Mouse (Mus musculus): ENCODE measurements at regions not wholly inside any gene's neighbourhood (a gene's known extent, or its start where the extent isn't known, plus 50 kb on each side); places are given as distances from the start of the nearest gene placed in this dataset.

- peak in 1 of 2 experiments; percentile 6 for DNase-seq (ENCODE audit: low spot score in 2 of 2)
Observed at GRCm38 (mm10) chr7:136433699-136434098, 460.7 kb upstream of the Mgmt start.

- no peak for DNase-seq (ENCODE audit: low spot score in 2 of 2)
Observed at GRCm38 (mm10) chr7:136434510-136434909, 459.9 kb upstream of the Mgmt start.

GRCm38 (mm10) chr7:136443436-136443835 is 451.0 kb upstream of the Mgmt start:
- DNase-seq (ENCODE audit: low spot score in 2 of 2) = no peak

- DNase-seq (ENCODE audit: low spot score in 2 of 2) = no peak
Observed at GRCm38 (mm10) chr7:136445091-136445490, 449.3 kb upstream of the Mgmt start.

GRCm38 (mm10) chr7:136449286-136449685 is 445.1 kb upstream of the Mgmt start:
- no peak for DNase-seq (ENCODE audit: low spot score in 2 of 2)

- no peak for DNase-seq (ENCODE audit: low spot score in 2 of 2)
Observed at GRCm38 (mm10) chr7:136451672-136452361, 442.6 kb upstream of the Mgmt start.

- DNase-seq (ENCODE audit: low spot score in 2 of 2) = no peak
Observed at GRCm38 (mm10) chr7:136452561-136452960, 441.9 kb upstream of the Mgmt start.

GRCm38 (mm10) chr7:136457171-136457570 is 437.2 kb upstream of the Mgmt start:
- DNase-seq (ENCODE audit: low spot score in 2 of 2) = no peak

GRCm38 (mm10) chr7:136457867-136458448 is 436.5 kb upstream of the Mgmt start:
- no peak for DNase-seq (ENCODE audit: low spot score in 2 of 2)

GRCm38 (mm10) chr7:136477135-136477534 is 417.3 kb upstream of the Mgmt start:
- DNase-seq (ENCODE audit: low spot score in 2 of 2) = no peak

- no peak for DNase-seq (ENCODE audit: low spot score in 2 of 2)
Observed at GRCm38 (mm10) chr7:136480641-136481202, 413.7 kb upstream of the Mgmt start.

- DNase-seq (ENCODE audit: low spot score in 2 of 2) = no peak
Observed at GRCm38 (mm10) chr7:136483237-136483636, 411.2 kb upstream of the Mgmt start.

- DNase-seq (ENCODE audit: low spot score in 2 of 2) = no peak
Observed at GRCm38 (mm10) chr7:136487556-136487955, 406.9 kb upstream of the Mgmt start.

- DNase-seq (ENCODE audit: low spot score in 2 of 2) = no peak
Observed at GRCm38 (mm10) chr7:136494862-136495261, 399.6 kb upstream of the Mgmt start.

GRCm38 (mm10) chr7:136496335-136497242 is 397.8 kb upstream of the Mgmt start:
- DNase-seq (ENCODE audit: low spot score in 2 of 2) = peak; percentile 46 to 52

- no peak for DNase-seq (ENCODE audit: low spot score in 2 of 2)
Observed at GRCm38 (mm10) chr7:136500059-136500458, 394.4 kb upstream of the Mgmt start.

GRCm38 (mm10) chr7:136501094-136501493 is 393.3 kb upstream of the Mgmt start:
- no peak for DNase-seq (ENCODE audit: low spot score in 2 of 2)

- no peak for DNase-seq (ENCODE audit: low spot score in 2 of 2)
Observed at GRCm38 (mm10) chr7:136501855-136502847, 392.3 kb upstream of the Mgmt start.

GRCm38 (mm10) chr7:136511389-136511788 is 383.0 kb upstream of the Mgmt start:
- DNase-seq (ENCODE audit: low spot score in 2 of 2) = no peak

GRCm38 (mm10) chr7:136515376-136515775 is 379.0 kb upstream of the Mgmt start:
- no peak for DNase-seq (ENCODE audit: low spot score in 2 of 2)

GRCm38 (mm10) chr7:136525821-136526220 is 368.6 kb upstream of the Mgmt start:
- no peak for DNase-seq (ENCODE audit: low spot score in 2 of 2)

All from right cerebral cortex, adult 2 months (tissue).